Mouse (Mus musculus) limb, embryonic 13.5 days (tissue): ENCODE results near the gene Gm29666. TPM values are rescaled to one million over a fixed set of nuclear protein-coding genes. Genes with fewer than 3 reads are reported as not detected.
"Not testable (repeated sequence)": the region's sequence is repeated elsewhere in the genome, so short reads cannot be mapped to it uniquely, and the experiment has no call there.

Source experiments
- ATAC-seq: fragments of 200-750 bp; cut with Nextera tagmentation; 2 replicates; pipeline ENCODE4 v1.8.0; 2017; ENCODE audit warnings: low read depth, moderate number of reproducible peaks, moderate TSS enrichment; ENCODE audit not compliant: low FRiP score
- H3K27ac ChIP-seq: fragments of 300-500 bp; sonication (generic); 2 replicates; pipeline ENCODE4 v1.5.1; 2015; ENCODE audit warnings: inconsistent platforms, mild to moderate bottlenecking, moderate library complexity
- H3K27me3 ChIP-seq: fragments of 300-500 bp; sonication (generic); 2 replicates; pipeline ENCODE4 v1.6.1; 2015; ENCODE audit warnings: mild to moderate bottlenecking, inconsistent platforms
- H3K36me3 ChIP-seq: fragments of 300-500 bp; sonication (generic); 2 replicates; pipeline ENCODE4 v1.6.1; 2015; ENCODE audit warnings: inconsistent platforms, mild to moderate bottlenecking, moderate library complexity
- H3K4me1 ChIP-seq: fragments of 300-500 bp; sonication (generic); 2 replicates; pipeline ENCODE4 v1.6.1; 2015; ENCODE audit warnings: inconsistent platforms
- H3K4me2 ChIP-seq: fragments of 300-500 bp; sonication (generic); replicated peaks from 2 replicates; pipeline ENCODE4 v1.6.1; 2015; ENCODE audit warnings: inconsistent platforms, mild to moderate bottlenecking, moderate library complexity
- H3K4me3 ChIP-seq: fragments of 300-500 bp; sonication (generic); 2 replicates; pipeline ENCODE4 v1.5.1; 2015; ENCODE audit warnings: moderate library complexity, mild to moderate bottlenecking, inconsistent platforms
- H3K9ac ChIP-seq: fragments of 300-500 bp; sonication (generic); 2 replicates; pipeline ENCODE4 v1.6.1; 2015; ENCODE audit warnings: mild to moderate bottlenecking, inconsistent platforms
- H3K9me3 ChIP-seq: fragments of 300-500 bp; sonication (generic); 2 replicates; pipeline ENCODE4 v1.6.1; 2016; ENCODE audit warnings: inconsistent platforms
- WGBS: fragments of 180-500 bp; shearing (Covaris S2); methylation state at CpG from one replicate; pipeline ENCODE4 v1.1.7; 2015; 5-methylcytosine and 5-hydroxymethylcytosine counted together
- polyA plus RNA-seq: library from polyadenylated mRNA; unstranded; fragments of >200 nt; fragmentation: Nextera tagmentation; extraction: Ambion mirVana; gene quantifications from 2 replicates; pipeline ENCODE4 v1.2.1, GENCODE M21; 2015

Gene Gm29666
- polyA plus RNA-seq, 1 experiment from 2014 or later = 0.73 TPM

- ATAC-seq = peak; percentile 64; the same call in 1 of the 2 replicates
- peak overlapping the region; percentile 31; the same call in 1 of the 2 replicates for H3K4me2 ChIP-seq
Measured at GRCm38 (mm10) chr15:84898077-84898476, 21.8 kb downstream of the Gm29666 start.

GRCm38 (mm10) chr15:84896664-84897063 is 23.2 kb downstream of the Gm29666 start:
- Histone ChIP-seq H3K4me2 (no peak overlapping the region), H3K9ac (no peak overlapping the region), H3K4me3 (no peak overlapping the region), H3K4me1 (peaks cover 12% of the 10 kb centered on the region), H3K27me3 (no peaks in the 10 kb centered on the region; the same call in 1 of the 2 replicates), H3K36me3 (no peaks in the 10 kb centered on the region), H3K9me3 (0 out of 2 replicates have a peak, but pooled peaks cover 3% of the 10 kb centered on the region), H3K27ac (no peak overlapping the region)
- ATAC-seq = no peak
- 63% methylated on average over 1 of the region's 1 CpGs for WGBS

More at GRCm38 (mm10) chr15:84898077-84898476, 21.8 kb downstream of the Gm29666 start:
- no peak overlapping the region for H3K27ac ChIP-seq
- H3K27me3 ChIP-seq = no peaks in the 10 kb centered on the region; the same call in 1 of the 2 replicates
- H3K9me3 ChIP-seq = 0 out of 2 replicates have a peak, but pooled peaks cover 3% of the 10 kb centered on the region
- H3K4me1 ChIP-seq = peaks cover 12% of the 10 kb centered on the region
- whole genome bisulfite sequencing = 20% methylated on average over 7 of the region's 7 CpGs
- H3K4me3 ChIP-seq = no peak overlapping the region
- H3K36me3 ChIP-seq = no peaks in the 10 kb centered on the region
- no peak overlapping the region for H3K9ac ChIP-seq

GRCm38 (mm10) chr15:84896216-84896615 is 23.6 kb downstream of the Gm29666 start:
- H3K27me3 ChIP-seq, H3K4me2 ChIP-seq, H3K4me3 ChIP-seq, H3K27ac ChIP-seq, H3K9me3 ChIP-seq, H3K36me3 ChIP-seq, H3K9ac ChIP-seq, ATAC-seq: not testable (repeated sequence)
- 58% methylated on average over 10 of the region's 10 CpGs for WGBS
- peaks cover 12% of the 10 kb centered on the region for H3K4me1 ChIP-seq

GRCm38 (mm10) chr15:84891658-84892057 is 28.2 kb downstream of the Gm29666 start:
- no peaks in the 10 kb centered on the region for H3K36me3 ChIP-seq
- H3K9me3 ChIP-seq = 0 out of 2 replicates have a peak, but pooled peaks cover 3% of the 10 kb centered on the region
- WGBS = 0% methylated on average over 3 of the region's 3 CpGs
- ATAC-seq = peak; percentile 24; the same call in 1 of the 2 replicates
- H3K4me1 ChIP-seq = no peaks in the 10 kb centered on the region
- no peak overlapping the region for H3K4me2 ChIP-seq
- H3K27me3 ChIP-seq = no peaks in the 10 kb centered on the region
- H3K27ac ChIP-seq = no peak overlapping the region
- no peak overlapping the region for H3K9ac ChIP-seq
- no peak overlapping the region for H3K4me3 ChIP-seq

GRCm38 (mm10) chr15:84891246-84891645 is 28.6 kb downstream of the Gm29666 start:
- Histone ChIP-seq H3K27me3 (no peaks in the 10 kb centered on the region), H3K36me3 (no peaks in the 10 kb centered on the region), H3K27ac (no peak overlapping the region), H3K9me3 (0 out of 2 replicates have a peak, but pooled peaks cover 3% of the 10 kb centered on the region), H3K9ac (no peak overlapping the region), H3K4me1 (no peaks in the 10 kb centered on the region), H3K4me3 (no peak overlapping the region), H3K4me2 (no peak overlapping the region)
- 39% methylated on average over 3 of the region's 3 CpGs for WGBS
- ATAC-seq = no peak

- Histone ChIP-seq H3K27me3 (no peaks in the 10 kb centered on the region), H3K9ac (no peak overlapping the region), H3K9me3 (no peaks in the 10 kb centered on the region), H3K27ac (no peak overlapping the region), H3K4me1 (no peaks in the 10 kb centered on the region), H3K36me3 (no peaks in the 10 kb centered on the region), H3K4me2 (no peak overlapping the region), H3K4me3 (no peak overlapping the region)
- WGBS = 77% methylated on average over 12 of the region's 12 CpGs
- ATAC-seq = no peak
Measured at GRCm38 (mm10) chr15:84888066-84888465, 31.8 kb downstream of the Gm29666 start.

- no peak overlapping the region for H3K4me3 ChIP-seq
- H3K27me3 ChIP-seq = no peaks in the 10 kb centered on the region
- H3K4me2 ChIP-seq = no peak overlapping the region
- no peaks in the 10 kb centered on the region for H3K36me3 ChIP-seq
- H3K4me1 ChIP-seq = no peaks in the 10 kb centered on the region
- H3K27ac ChIP-seq = no peak overlapping the region
- no peak overlapping the region for H3K9ac ChIP-seq
- ATAC-seq = no peak
- WGBS = 88% methylated on average over 12 of the region's 12 CpGs
- no peaks in the 10 kb centered on the region for H3K9me3 ChIP-seq
Measured at GRCm38 (mm10) chr15:84877029-84877815, 42.6 kb downstream of the Gm29666 start.

GRCm38 (mm10) chr15:84873867-84874266 is 46.0 kb downstream of the Gm29666 start:
- no peak for ATAC-seq
- 72% methylated on average over 4 of the region's 4 CpGs for WGBS
- H3K9ac ChIP-seq = no peak overlapping the region
- H3K27ac ChIP-seq = no peak overlapping the region
- H3K4me3 ChIP-seq = no peak overlapping the region
- H3K4me2 ChIP-seq = no peak overlapping the region
- H3K9me3 ChIP-seq = no peaks in the 10 kb centered on the region
- no peaks in the 10 kb centered on the region for H3K27me3 ChIP-seq
- no peaks in the 10 kb centered on the region for H3K4me1 ChIP-seq
- H3K36me3 ChIP-seq = no peaks in the 10 kb centered on the region

GRCm38 (mm10) chr15:84873079-84873478 is 46.8 kb downstream of the Gm29666 start:
- no peak overlapping the region for H3K4me3 ChIP-seq
- H3K4me2 ChIP-seq = no peak overlapping the region
- ATAC-seq = no peak
- H3K4me1 ChIP-seq = no peaks in the 10 kb centered on the region
- WGBS = 83% methylated on average over 11 of the region's 11 CpGs
- no peaks in the 10 kb centered on the region for H3K36me3 ChIP-seq
- H3K27ac ChIP-seq = no peak overlapping the region
- no peak overlapping the region for H3K9ac ChIP-seq
- H3K9me3 ChIP-seq = no peaks in the 10 kb centered on the region
- H3K27me3 ChIP-seq = no peaks in the 10 kb centered on the region

- H3K4me2 ChIP-seq = no peak overlapping the region
- WGBS = 83% methylated on average over 3 of the region's 3 CpGs
- no peak for ATAC-seq
- H3K4me3 ChIP-seq = no peak overlapping the region
- H3K27me3 ChIP-seq = no peaks in the 10 kb centered on the region
- H3K27ac ChIP-seq = no peak overlapping the region
- H3K9me3 ChIP-seq = no peaks in the 10 kb centered on the region
- no peaks in the 10 kb centered on the region for H3K4me1 ChIP-seq
- no peaks in the 10 kb centered on the region for H3K36me3 ChIP-seq
- H3K9ac ChIP-seq = no peak overlapping the region
Measured at GRCm38 (mm10) chr15:84871802-84872201, 48.0 kb downstream of the Gm29666 start.

- no peak overlapping the region for H3K4me3 ChIP-seq
- peaks cover 3% of the 10 kb centered on the region; the same call in 1 of the 2 replicates for H3K4me1 ChIP-seq
- H3K36me3 ChIP-seq = no peaks in the 10 kb centered on the region
- no peak overlapping the region for H3K4me2 ChIP-seq
- H3K27ac ChIP-seq = no peak overlapping the region
- 0 out of 2 replicates have a peak, but pooled peaks cover 3% of the 10 kb centered on the region for H3K27me3 ChIP-seq
- 86% methylated on average over 8 of the region's 8 CpGs for WGBS
- no peak overlapping the region for H3K9ac ChIP-seq
- no peak for ATAC-seq
- H3K9me3 ChIP-seq = no peaks in the 10 kb centered on the region
Measured at GRCm38 (mm10) chr15:84861911-84862310, 57.9 kb downstream of the Gm29666 start.
